Mouse (Mus musculus): Measurements from ENCODE around the gene Cd44. TPM values are rescaled to one million over a fixed set of nuclear protein-coding genes. Genes with fewer than 3 reads are reported as not detected.

The Cd44 gene
- polyA plus RNA-seq, 1 experiment: 77.1 TPM

DNA sequence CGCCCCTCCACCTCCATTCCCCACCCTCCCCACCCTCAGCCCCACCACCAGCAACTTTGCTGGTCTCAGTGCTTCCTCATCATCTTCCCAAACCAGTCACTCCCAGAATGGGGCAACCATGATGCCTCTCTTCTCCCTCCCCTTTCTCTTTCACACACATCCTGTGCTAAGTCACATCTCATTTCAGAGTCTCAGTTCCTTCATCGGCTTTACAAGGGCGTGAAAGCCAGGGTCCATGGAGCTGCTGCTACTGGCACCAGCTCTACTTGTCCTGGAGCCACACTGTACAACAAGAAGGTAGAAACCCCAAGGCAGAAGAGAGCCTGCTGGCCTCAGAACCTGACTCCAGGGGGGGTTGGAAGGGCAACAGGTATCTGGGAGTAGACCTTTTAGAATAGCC, 2.2 kb downstream of the Cd44 start:
- peak overlapping the region; percentile 87 for H3K4me2 ChIP-seq (ENCODE audit: low read depth)
- H3K4me3 ChIP-seq: peak overlapping the region; percentile 82
- no peaks in the 10 kb centered on the region for H3K27me3 ChIP-seq (ENCODE audit: control insufficient read depth, insufficient read depth, insufficient read length)
- H3K36me3 ChIP-seq (ENCODE audit: control insufficient read depth, insufficient read depth): peaks cover 6% of the 10 kb centered on the region
- no peak for TF ChIP-seq SRF (IDR thresholded peaks at IDR 0.05; ENCODE audit: control insufficient read depth, insufficient read length, low read depth)
- no peak for TF ChIP-seq POLR2AphosphoS2 (IDR thresholded peaks at IDR 0.05; ENCODE audit: insufficient read length, low read depth)
- no peak for TF ChIP-seq USF1 (IDR thresholded peaks at IDR 0.05; ENCODE audit: low read depth)
- no peak for TF ChIP-seq TCF12 (IDR thresholded peaks at IDR 0.05; ENCODE audit: insufficient read depth, poor library complexity, severe bottlenecking)
- TF ChIP-seq MYOG (IDR thresholded peaks at IDR 0.05; ENCODE audit: control insufficient read depth in 1 of 3, insufficient read depth in 1 of 3, insufficient read length in 2 of 3, low read depth in 2 of 3): no peak
- TF ChIP-seq CEBPB (IDR thresholded peaks at IDR 0.05; ENCODE audit: insufficient read depth, poor library complexity, severe bottlenecking): no peak
- no peak for TF ChIP-seq MAX (IDR thresholded peaks at IDR 0.05; ENCODE audit: low read depth)
- no peak for TF ChIP-seq REST (IDR thresholded peaks at IDR 0.05; ENCODE audit: insufficient read depth, insufficient read length)
- TF ChIP-seq POLR2A (IDR thresholded peaks at IDR 0.05; ENCODE audit: insufficient read length, low read depth): no peak
- TF ChIP-seq E2F4 (IDR thresholded peaks at IDR 0.05; ENCODE audit: insufficient read depth): no peak
- no peak for TF ChIP-seq TCF3 (IDR thresholded peaks at IDR 0.05; ENCODE audit: insufficient read length, low read depth)
- TF ChIP-seq MYOD1 (IDR thresholded peaks at IDR 0.05; ENCODE audit: control insufficient read depth in 1 of 3, insufficient read length in 2 of 3, low read depth in 2 of 3): no peak
- H3K79me2 ChIP-seq (ENCODE audit: control insufficient read depth, insufficient read depth): peaks cover 71% of the 10 kb centered on the region
- H3ac ChIP-seq (ENCODE audit: control insufficient read depth, insufficient read length): no peak overlapping the region

DNA sequence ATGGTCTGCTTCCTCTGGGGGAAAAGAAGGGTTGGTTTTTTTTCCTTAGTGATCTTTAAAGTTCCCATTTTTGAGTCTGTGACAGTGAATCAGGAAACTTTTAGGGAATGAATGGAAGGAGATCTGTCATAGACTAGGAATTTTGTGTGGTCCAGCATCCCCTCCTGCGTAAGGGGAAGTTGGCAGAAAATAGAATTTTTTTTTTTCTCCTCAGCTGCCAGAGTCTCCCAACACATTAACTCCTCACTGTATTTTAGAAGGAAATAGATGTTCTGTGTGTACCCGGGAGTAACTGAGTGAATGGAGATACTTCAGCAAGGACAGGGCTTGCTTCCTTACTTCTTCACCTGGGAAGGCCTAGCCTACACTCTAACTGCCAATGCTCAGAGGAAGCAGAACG, 2.9 kb downstream of the Cd44 start:
- Histone ChIP-seq H3K4me3 (peak overlapping the region; percentile 82), H3K79me2 (ENCODE audit: control insufficient read depth, insufficient read depth) (peaks cover 77% of the 10 kb centered on the region), H3K27me3 (ENCODE audit: control insufficient read depth, insufficient read depth, insufficient read length) (no peaks in the 10 kb centered on the region), H3ac (ENCODE audit: control insufficient read depth, insufficient read length) (no peak overlapping the region), H3K4me2 (ENCODE audit: low read depth) (peak overlapping the region; percentile 87), H3K36me3 (ENCODE audit: control insufficient read depth, insufficient read depth) (peaks cover 6% of the 10 kb centered on the region)
- no peak for TF ChIP-seq SRF (IDR thresholded peaks at IDR 0.05; ENCODE audit: control insufficient read depth, insufficient read length, low read depth)
- no peak for TF ChIP-seq MAX (IDR thresholded peaks at IDR 0.05; ENCODE audit: low read depth)
- no peak for TF ChIP-seq MYOD1 (IDR thresholded peaks at IDR 0.05; ENCODE audit: control insufficient read depth in 1 of 3, insufficient read length in 2 of 3, low read depth in 2 of 3)
- TF ChIP-seq TCF12 (IDR thresholded peaks at IDR 0.05; ENCODE audit: insufficient read depth, poor library complexity, severe bottlenecking): no peak
- TF ChIP-seq TCF3 (IDR thresholded peaks at IDR 0.05; ENCODE audit: insufficient read length, low read depth): no peak
- no peak for TF ChIP-seq REST (IDR thresholded peaks at IDR 0.05; ENCODE audit: insufficient read depth, insufficient read length)
- no peak for TF ChIP-seq POLR2A (IDR thresholded peaks at IDR 0.05; ENCODE audit: insufficient read length, low read depth)
- TF ChIP-seq MYOG (IDR thresholded peaks at IDR 0.05; ENCODE audit: control insufficient read depth in 1 of 3, insufficient read depth in 1 of 3, insufficient read length in 2 of 3, low read depth in 2 of 3): no peak
- no peak for TF ChIP-seq CEBPB (IDR thresholded peaks at IDR 0.05; ENCODE audit: insufficient read depth, poor library complexity, severe bottlenecking)
- TF ChIP-seq E2F4 (IDR thresholded peaks at IDR 0.05; ENCODE audit: insufficient read depth): no peak
- no peak for TF ChIP-seq USF1 (IDR thresholded peaks at IDR 0.05; ENCODE audit: low read depth)
- TF ChIP-seq POLR2AphosphoS2 (IDR thresholded peaks at IDR 0.05; ENCODE audit: insufficient read length, low read depth): no peak

DNA sequence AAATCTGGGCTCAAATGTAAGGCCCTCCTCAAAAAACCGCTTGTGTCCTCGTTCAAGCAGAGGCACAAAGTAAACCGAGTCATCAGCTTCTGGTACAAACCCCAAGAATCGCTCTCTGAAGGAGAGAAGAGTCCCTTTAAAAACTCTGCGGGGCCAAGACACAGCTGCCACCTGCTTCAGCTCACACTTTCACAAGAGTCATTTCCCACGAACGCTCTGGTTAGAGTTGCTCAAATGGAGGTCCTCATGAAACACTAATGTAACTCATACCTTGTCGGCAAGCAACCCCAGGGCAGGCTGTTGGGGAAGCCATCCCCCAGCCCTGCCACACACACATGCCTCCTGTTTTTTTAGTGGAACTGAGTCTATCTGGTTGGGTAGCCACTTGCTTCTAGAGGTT, 5.3 kb downstream of the Cd44 start:
- Histone ChIP-seq H3ac (ENCODE audit: control insufficient read depth, insufficient read length) (no peak overlapping the region), H3K79me2 (ENCODE audit: control insufficient read depth, insufficient read depth) (peaks cover 100% of the 10 kb centered on the region), H3K4me2 (ENCODE audit: low read depth) (peak overlapping the region; percentile 66), H3K27me3 (ENCODE audit: control insufficient read depth, insufficient read depth, insufficient read length) (no peaks in the 10 kb centered on the region), H3K4me3 (no peak overlapping the region), H3K36me3 (ENCODE audit: control insufficient read depth, insufficient read depth) (peaks cover 14% of the 10 kb centered on the region)
- TF ChIP-seq MYOD1 (IDR thresholded peaks at IDR 0.05; ENCODE audit: control insufficient read depth in 1 of 3, insufficient read length in 2 of 3, low read depth in 2 of 3): no peak
- no peak for TF ChIP-seq CEBPB (IDR thresholded peaks at IDR 0.05; ENCODE audit: insufficient read depth, poor library complexity, severe bottlenecking)
- no peak for TF ChIP-seq REST (IDR thresholded peaks at IDR 0.05; ENCODE audit: insufficient read depth, insufficient read length)
- no peak for TF ChIP-seq E2F4 (IDR thresholded peaks at IDR 0.05; ENCODE audit: insufficient read depth)
- TF ChIP-seq TCF3 (IDR thresholded peaks at IDR 0.05; ENCODE audit: insufficient read length, low read depth): no peak
- TF ChIP-seq TCF12 (IDR thresholded peaks at IDR 0.05; ENCODE audit: insufficient read depth, poor library complexity, severe bottlenecking): no peak
- TF ChIP-seq SRF (IDR thresholded peaks at IDR 0.05; ENCODE audit: control insufficient read depth, insufficient read length, low read depth): no peak
- TF ChIP-seq POLR2A (IDR thresholded peaks at IDR 0.05; ENCODE audit: insufficient read length, low read depth): no peak
- TF ChIP-seq POLR2AphosphoS2 (IDR thresholded peaks at IDR 0.05; ENCODE audit: insufficient read length, low read depth): no peak
- TF ChIP-seq MYOG (IDR thresholded peaks at IDR 0.05; ENCODE audit: control insufficient read depth in 1 of 3, insufficient read depth in 1 of 3, insufficient read length in 2 of 3, low read depth in 2 of 3): no peak
- TF ChIP-seq USF1 (IDR thresholded peaks at IDR 0.05; ENCODE audit: low read depth): no peak
- no peak for TF ChIP-seq MAX (IDR thresholded peaks at IDR 0.05; ENCODE audit: low read depth)

DNA sequence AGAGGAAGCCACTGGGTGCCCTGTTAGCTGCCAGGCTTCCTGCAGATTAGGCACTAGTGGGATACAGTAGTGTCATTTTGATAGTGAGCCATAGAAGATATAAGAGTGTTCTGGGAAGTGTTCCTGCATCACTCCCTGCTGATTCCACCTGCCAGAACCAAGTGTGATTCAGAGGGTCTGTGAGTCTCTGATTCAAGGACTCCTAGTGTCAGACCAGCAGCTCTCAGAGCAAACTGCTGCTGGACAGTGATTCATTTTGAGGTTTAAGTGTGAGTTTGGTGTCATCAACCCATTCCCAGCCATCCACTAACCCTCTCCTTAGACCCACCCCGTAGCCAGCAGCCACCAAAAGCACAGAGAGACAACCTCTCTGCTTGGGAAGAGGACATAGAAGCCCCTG, 6.3 kb downstream of the Cd44 start:
- H3K36me3 ChIP-seq (ENCODE audit: control insufficient read depth, insufficient read depth): peaks cover 14% of the 10 kb centered on the region
- H3K4me3 ChIP-seq: no peak overlapping the region
- peak overlapping the region; percentile 66 for H3K4me2 ChIP-seq (ENCODE audit: low read depth)
- TF ChIP-seq REST (IDR thresholded peaks at IDR 0.05; ENCODE audit: insufficient read depth, insufficient read length) (no peak), SRF (IDR thresholded peaks at IDR 0.05; ENCODE audit: control insufficient read depth, insufficient read length, low read depth) (no peak), USF1 (IDR thresholded peaks at IDR 0.05; ENCODE audit: low read depth) (no peak), POLR2AphosphoS2 (IDR thresholded peaks at IDR 0.05; ENCODE audit: insufficient read length, low read depth) (no peak), TCF12 (IDR thresholded peaks at IDR 0.05; ENCODE audit: insufficient read depth, poor library complexity, severe bottlenecking) (no peak), MAX (IDR thresholded peaks at IDR 0.05; ENCODE audit: low read depth) (no peak), TCF3 (IDR thresholded peaks at IDR 0.05; ENCODE audit: insufficient read length, low read depth) (no peak), MYOD1 (IDR thresholded peaks at IDR 0.05; ENCODE audit: control insufficient read depth in 1 of 3, insufficient read length in 2 of 3, low read depth in 2 of 3) (no peak), POLR2A (IDR thresholded peaks at IDR 0.05; ENCODE audit: insufficient read length, low read depth) (no peak), MYOG (IDR thresholded peaks at IDR 0.05; ENCODE audit: control insufficient read depth in 1 of 3, insufficient read depth in 1 of 3, insufficient read length in 2 of 3, low read depth in 2 of 3) (no peak), E2F4 (IDR thresholded peaks at IDR 0.05; ENCODE audit: insufficient read depth) (no peak), CEBPB (IDR thresholded peaks at IDR 0.05; ENCODE audit: insufficient read depth, poor library complexity, severe bottlenecking) (no peak)
- peaks cover 100% of the 10 kb centered on the region for H3K79me2 ChIP-seq (ENCODE audit: control insufficient read depth, insufficient read depth)
- no peak overlapping the region for H3ac ChIP-seq (ENCODE audit: control insufficient read depth, insufficient read length)
- no peaks in the 10 kb centered on the region for H3K27me3 ChIP-seq (ENCODE audit: control insufficient read depth, insufficient read depth, insufficient read length)

Data from myocyte (in vitro differentiated cells).